Mouse (Mus musculus): ENCODE results near the gene Plpp1. TPM values are rescaled to one million over a fixed set of nuclear protein-coding genes. Genes with fewer than 3 reads are reported as not detected.

Plpp1 gene
- total and polyA plus RNA-seq, 3 experiments: 1.5 to 19.4 (median 3.4) TPM

- ATAC-seq (ENCODE audit: extremely low read depth, insufficient number of reproducible peaks, low FRiP score, poor library complexity, severe bottlenecking): no peak
- DNase-seq (ENCODE audit: low spot score): no peak
- Histone ChIP-seq H3K4me1 (ENCODE audit: insufficient read depth, low read depth, low read length) (peaks cover 59% of the 10 kb centered on the region), H3K27me3 (ENCODE audit: insufficient read depth, low read length) (no peaks in the 10 kb centered on the region), H3K36me3 (replicated peaks) (peaks cover 14% of the 10 kb centered on the region), H3K9me3 (replicated peaks) (no peaks in the 10 kb centered on the region), H3K4me3 (ENCODE audit: low read depth, low read length) (peak overlapping the region; percentile 23; the same call in 1 of the 2 replicates)
- TF ChIP-seq GATA2 (IDR thresholded peaks at IDR 0.05; ENCODE audit: borderline replicate concordance, low read depth, low read length): no peak
- TF ChIP-seq POLR2AphosphoS5 (IDR thresholded peaks at IDR 0.05; ENCODE audit: insufficient replicate concordance, low read depth, low read length): no peak
Measured at GRCm38 (mm10) chr13:112832589-112832988, 32.0 kb downstream of the Plpp1 start.

DNA sequence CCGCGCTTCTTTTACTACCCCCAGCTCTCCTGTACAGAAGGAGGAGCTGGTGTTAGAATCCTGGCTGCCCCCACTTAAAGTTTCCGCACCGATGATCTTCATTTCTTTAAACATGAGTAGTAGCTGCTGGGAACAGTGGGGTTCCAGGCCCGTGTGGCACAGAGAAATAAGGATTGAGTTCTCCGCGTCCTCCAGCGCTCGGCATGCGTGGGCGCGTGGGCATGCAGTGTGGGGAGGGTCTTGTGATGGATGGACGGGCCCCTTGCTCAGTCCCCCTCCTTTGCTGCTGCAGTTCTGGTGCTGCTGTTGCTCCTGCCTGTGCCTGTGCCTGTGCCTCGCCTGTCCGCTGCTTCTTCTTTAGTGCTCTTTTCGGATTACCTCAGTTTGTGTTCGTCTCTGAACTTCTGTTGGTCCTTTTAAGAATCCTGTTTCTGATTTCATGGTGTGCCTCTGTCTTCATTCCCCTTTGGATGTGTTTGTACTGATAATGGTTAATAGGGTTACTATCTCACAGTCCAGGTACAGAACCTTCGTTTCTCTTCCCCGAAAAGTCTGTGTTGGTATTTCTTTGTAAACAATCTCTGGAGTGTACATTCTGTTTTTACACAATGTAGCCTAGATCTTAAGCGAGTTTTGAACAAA lies 32.8 kb downstream of the Plpp1 start:
- no peaks in the 10 kb centered on the region for H3K9me3 ChIP-seq (replicated peaks)
- DNase-seq (ENCODE audit: low spot score) (peak; percentile 50), ATAC-seq (ENCODE audit: extremely low read depth, insufficient number of reproducible peaks, low FRiP score, poor library complexity, severe bottlenecking) (peak; percentile 59)
- H3K4me3 ChIP-seq (ENCODE audit: low read depth, low read length): peak overlapping the region; percentile 72
- no peaks in the 10 kb centered on the region for H3K27me3 ChIP-seq (ENCODE audit: insufficient read depth, low read length)
- peak; percentile 78 for TF ChIP-seq TAL1 (conservative IDR thresholded peaks at IDR 0.05; ENCODE audit: low read depth, low read length)
- no peak for TF ChIP-seq POLR2AphosphoS5 (IDR thresholded peaks at IDR 0.05; ENCODE audit: insufficient replicate concordance, low read depth, low read length)
- no peak for TF ChIP-seq GATA2 (IDR thresholded peaks at IDR 0.05; ENCODE audit: borderline replicate concordance, low read depth, low read length)
- TF ChIP-seq GATA1 (IDR thresholded peaks at IDR 0.05; ENCODE audit: borderline replicate concordance, low read length): no peak
- H3K4me1 ChIP-seq (ENCODE audit: insufficient read depth, low read depth, low read length): peaks cover 67% of the 10 kb centered on the region
- H3K36me3 ChIP-seq (replicated peaks): peaks cover 14% of the 10 kb centered on the region

- ATAC-seq (ENCODE audit: extremely low read depth, insufficient number of reproducible peaks, low FRiP score, poor library complexity, severe bottlenecking) (no peak), DNase-seq (ENCODE audit: low spot score) (no peak)
- TF ChIP-seq CTCF (IDR thresholded peaks at IDR 0.05; ENCODE audit: low read depth, low read length) (no peak), GATA1 (IDR thresholded peaks at IDR 0.05; ENCODE audit: borderline replicate concordance, low read length) (no peak), TAL1 (conservative IDR thresholded peaks at IDR 0.05; ENCODE audit: low read depth, low read length) (no peak), GATA2 (IDR thresholded peaks at IDR 0.05; ENCODE audit: borderline replicate concordance, low read depth, low read length) (no peak), POLR2AphosphoS5 (IDR thresholded peaks at IDR 0.05; ENCODE audit: insufficient replicate concordance, low read depth, low read length) (no peak)
- no peaks in the 10 kb centered on the region for H3K9me3 ChIP-seq (replicated peaks)
- peak overlapping the region; percentile 72; the same call in 1 of the 2 replicates for H3K4me3 ChIP-seq (ENCODE audit: low read depth, low read length)
- no peaks in the 10 kb centered on the region for H3K27me3 ChIP-seq (ENCODE audit: insufficient read depth, low read length)
- peaks cover 67% of the 10 kb centered on the region for H3K4me1 ChIP-seq (ENCODE audit: insufficient read depth, low read depth, low read length)
- H3K36me3 ChIP-seq (replicated peaks): peaks cover 14% of the 10 kb centered on the region
Measured at GRCm38 (mm10) chr13:112833895-112834263, 33.3 kb downstream of the Plpp1 start.

- H3K36me3 ChIP-seq (replicated peaks): peaks cover 14% of the 10 kb centered on the region
- no peaks in the 10 kb centered on the region for H3K27me3 ChIP-seq (ENCODE audit: insufficient read depth, low read length)
- TF ChIP-seq CTCF (IDR thresholded peaks at IDR 0.05; ENCODE audit: low read depth, low read length) (no peak), POLR2AphosphoS5 (IDR thresholded peaks at IDR 0.05; ENCODE audit: insufficient replicate concordance, low read depth, low read length) (no peak), GATA2 (IDR thresholded peaks at IDR 0.05; ENCODE audit: borderline replicate concordance, low read depth, low read length) (no peak), GATA1 (IDR thresholded peaks at IDR 0.05; ENCODE audit: borderline replicate concordance, low read length) (no peak), TAL1 (conservative IDR thresholded peaks at IDR 0.05; ENCODE audit: low read depth, low read length) (no peak)
- H3K4me1 ChIP-seq (ENCODE audit: insufficient read depth, low read depth, low read length): peaks cover 68% of the 10 kb centered on the region
- DNase-seq (ENCODE audit: low spot score) (no peak), ATAC-seq (ENCODE audit: extremely low read depth, insufficient number of reproducible peaks, low FRiP score, poor library complexity, severe bottlenecking) (no peak)
- peak overlapping the region; percentile 57; the same call in 1 of the 2 replicates for H3K4me3 ChIP-seq (ENCODE audit: low read depth, low read length)
- H3K9me3 ChIP-seq (replicated peaks): 0 out of 2 replicates have a peak, but pooled peaks cover 2% of the 10 kb centered on the region
Measured at GRCm38 (mm10) chr13:112835113-112835512, 34.5 kb downstream of the Plpp1 start.

GRCm38 (mm10) chr13:112836951-112837350 lies 36.4 kb downstream of the Plpp1 start:
- peaks cover 67% of the 10 kb centered on the region for H3K4me1 ChIP-seq (ENCODE audit: insufficient read depth, low read depth, low read length)

DNA sequence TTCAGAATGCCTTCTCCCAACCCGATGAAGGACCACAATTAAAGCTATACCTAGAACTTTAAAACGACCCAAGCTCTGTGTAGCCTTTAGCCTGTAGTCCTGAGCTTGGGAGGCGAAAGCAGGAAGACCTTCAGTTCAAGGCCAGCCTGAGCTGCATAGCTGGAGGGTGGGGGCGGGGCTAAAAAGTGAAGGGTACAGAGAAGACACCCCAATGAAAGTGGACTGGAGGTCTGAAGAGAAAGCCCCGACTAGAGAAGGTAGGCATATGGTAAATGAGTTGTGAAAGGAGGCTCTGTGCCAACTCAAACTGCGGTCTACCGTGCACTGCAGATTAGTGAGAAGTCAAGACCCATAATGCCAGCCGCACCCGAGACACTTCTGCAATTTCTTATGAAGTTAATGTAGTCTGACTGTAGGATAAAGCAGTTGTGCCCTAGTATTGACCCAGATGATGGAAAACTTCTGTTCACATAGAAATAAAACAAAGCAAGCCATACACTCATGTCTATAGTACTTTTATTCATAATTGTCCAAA lies 37.1 kb downstream of the Plpp1 start:
- Histone ChIP-seq H3K27me3 (ENCODE audit: insufficient read depth, low read length) (no peaks in the 10 kb centered on the region), H3K36me3 (replicated peaks) (peaks cover 20% of the 10 kb centered on the region), H3K4me1 (ENCODE audit: insufficient read depth, low read depth, low read length) (peaks cover 60% of the 10 kb centered on the region), H3K9me3 (replicated peaks) (peaks cover 4% of the 10 kb centered on the region; the same call in 1 of the 2 replicates), H3K4me3 (ENCODE audit: low read depth, low read length) (no peak overlapping the region)
- TF ChIP-seq GATA1 (IDR thresholded peaks at IDR 0.05; ENCODE audit: borderline replicate concordance, low read length) (no peak), POLR2AphosphoS5 (IDR thresholded peaks at IDR 0.05; ENCODE audit: insufficient replicate concordance, low read depth, low read length) (no peak), TAL1 (conservative IDR thresholded peaks at IDR 0.05; ENCODE audit: low read depth, low read length) (no peak), CTCF (IDR thresholded peaks at IDR 0.05; ENCODE audit: low read depth, low read length) (no peak), GATA2 (IDR thresholded peaks at IDR 0.05; ENCODE audit: borderline replicate concordance, low read depth, low read length) (no peak)
- ATAC-seq (ENCODE audit: extremely low read depth, insufficient number of reproducible peaks, low FRiP score, poor library complexity, severe bottlenecking): no peak
- no peak for DNase-seq (ENCODE audit: low spot score)

More at GRCm38 (mm10) chr13:112836951-112837350, 36.4 kb downstream of the Plpp1 start:
- ATAC-seq (ENCODE audit: extremely low read depth, insufficient number of reproducible peaks, low FRiP score, poor library complexity, severe bottlenecking) (no peak), DNase-seq (ENCODE audit: low spot score) (no peak)
- no peaks in the 10 kb centered on the region for H3K27me3 ChIP-seq (ENCODE audit: insufficient read depth, low read length)
- H3K9me3 ChIP-seq (replicated peaks): 0 out of 2 replicates have a peak, but pooled peaks cover 2% of the 10 kb centered on the region
- H3K36me3 ChIP-seq (replicated peaks): peaks cover 17% of the 10 kb centered on the region
- no peak for TF ChIP-seq CTCF (IDR thresholded peaks at IDR 0.05; ENCODE audit: low read depth, low read length)
- TF ChIP-seq TAL1 (conservative IDR thresholded peaks at IDR 0.05; ENCODE audit: low read depth, low read length): no peak
- TF ChIP-seq POLR2AphosphoS5 (IDR thresholded peaks at IDR 0.05; ENCODE audit: insufficient replicate concordance, low read depth, low read length): no peak
- no peak for TF ChIP-seq GATA1 (IDR thresholded peaks at IDR 0.05; ENCODE audit: borderline replicate concordance, low read length)
- TF ChIP-seq GATA2 (IDR thresholded peaks at IDR 0.05; ENCODE audit: borderline replicate concordance, low read depth, low read length): no peak
- no peak overlapping the region for H3K4me3 ChIP-seq (ENCODE audit: low read depth, low read length)
